Mouse (Mus musculus): ENCODE measurements at regions not wholly inside any gene's neighbourhood (a gene's known extent, or its start where the extent isn't known, plus 50 kb on each side); places are given as distances from the start of the nearest gene placed in this dataset.

GRCm38 (mm10) chr9:41852099-41852498, 272.0 kb downstream of the Sorl1 start:
- TF ChIP-seq CTCF (IDR thresholded peaks at IDR 0.05; ENCODE audit: low read depth) (no peak), EP300 (IDR thresholded peaks at IDR 0.05; ENCODE audit: low read depth) (no peak)

All from liver, embryonic 14.5 days (tissue).